Mouse (Mus musculus): ENCODE results near the gene Dzip1. TPM values are rescaled to one million over a fixed set of nuclear protein-coding genes. Genes with fewer than 3 reads are reported as not detected.

The Dzip1 gene
- polyA plus RNA-seq, 1 experiment from 2014 or later: 10.1 TPM

Other genes with a start within 250 kb of the Dzip1 start
- gene Abcc4, start 219.2 kb downstream of the Dzip1 start, polyA plus RNA-seq (2015; fragmentation: Nextera tagmentation; extraction: Ambion mirVana): 5.2 and 6.1 TPM in 2 replicates
- gene Cldn10, start 137.6 kb downstream of the Dzip1 start, polyA plus RNA-seq (2015; fragmentation: Nextera tagmentation; extraction: Ambion mirVana): 52.0 and 60.4 TPM in 2 replicates
- gene Dnajc3, start 12.5 kb upstream of the Dzip1 start, polyA plus RNA-seq (2015; fragmentation: Nextera tagmentation; extraction: Ambion mirVana): 60.1 and 70.5 TPM in 2 replicates
- gene Uggt2, start 174.0 kb upstream of the Dzip1 start, polyA plus RNA-seq (2015; fragmentation: Nextera tagmentation; extraction: Ambion mirVana): 8.9 and 10.2 TPM in 2 replicates
- not detected in 2 replicates for gene Hs6st3, start 212.9 kb upstream of the Dzip1 start, polyA plus RNA-seq (2015; fragmentation: Nextera tagmentation; extraction: Ambion mirVana)